Mouse (Mus musculus): Measurements from ENCODE around the gene Yipf3. TPM values are rescaled to one million over a fixed set of nuclear protein-coding genes. Genes with fewer than 3 reads are reported as not detected.
A peak's percentile ranks its signal among the peaks of the same experiment; 100 is the strongest.

Gene Yipf3
- polyA plus RNA-seq, 1 experiment: 143 TPM

DNA sequence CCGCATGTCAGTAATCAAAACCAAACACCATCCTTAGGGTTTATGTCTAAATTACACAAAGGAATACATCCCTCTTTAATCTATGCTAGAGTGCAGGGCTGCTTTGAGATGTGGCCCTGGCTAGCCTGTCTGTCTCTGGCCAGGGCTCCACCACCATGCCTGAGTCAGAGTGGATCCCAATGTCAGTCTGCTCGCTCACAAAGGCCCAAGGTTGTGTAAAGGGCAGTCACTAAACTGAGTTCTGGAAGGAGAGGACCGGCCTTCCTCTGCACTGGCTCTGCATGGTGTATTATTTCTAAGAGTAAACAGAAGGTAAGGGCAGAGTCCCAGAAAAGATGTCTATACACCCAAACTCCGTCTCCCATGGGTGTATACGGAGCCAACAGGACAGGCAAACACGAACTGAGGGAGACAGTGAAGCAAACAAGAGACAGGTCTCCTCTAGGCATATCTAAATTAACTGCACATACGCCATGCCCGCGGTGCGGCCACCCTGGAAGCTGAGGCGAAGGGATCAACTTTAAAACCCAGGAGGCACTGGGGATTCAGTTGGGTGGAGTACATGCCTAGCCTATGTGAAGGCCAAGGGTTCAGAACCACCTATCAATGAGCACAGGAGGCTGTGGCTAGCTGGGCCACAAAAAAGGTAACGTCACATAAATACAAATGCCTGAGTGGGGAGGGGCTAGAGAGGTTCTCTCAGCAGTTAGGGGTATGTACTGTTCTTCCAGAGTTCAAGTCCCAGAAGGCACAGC is 30.3 kb downstream of the Yipf3 start:
- Histone ChIP-seq H3K4me1 (ENCODE audit: control insufficient read depth, insufficient read depth, low read length) (peaks cover 8% of the 10 kb centered on the region), H3K4me3 (ENCODE audit: insufficient read depth, low read length) (no peak overlapping the region), H3K27ac (ENCODE audit: insufficient read depth, low read depth, low read length) (no peak overlapping the region)
- TF ChIP-seq CTCF (IDR thresholded peaks at IDR 0.05; ENCODE audit: low read depth, low read length) (no peak), POLR2A (IDR thresholded peaks at IDR 0.05; ENCODE audit: borderline replicate concordance, low read depth, low read length) (no peak)

DNA sequence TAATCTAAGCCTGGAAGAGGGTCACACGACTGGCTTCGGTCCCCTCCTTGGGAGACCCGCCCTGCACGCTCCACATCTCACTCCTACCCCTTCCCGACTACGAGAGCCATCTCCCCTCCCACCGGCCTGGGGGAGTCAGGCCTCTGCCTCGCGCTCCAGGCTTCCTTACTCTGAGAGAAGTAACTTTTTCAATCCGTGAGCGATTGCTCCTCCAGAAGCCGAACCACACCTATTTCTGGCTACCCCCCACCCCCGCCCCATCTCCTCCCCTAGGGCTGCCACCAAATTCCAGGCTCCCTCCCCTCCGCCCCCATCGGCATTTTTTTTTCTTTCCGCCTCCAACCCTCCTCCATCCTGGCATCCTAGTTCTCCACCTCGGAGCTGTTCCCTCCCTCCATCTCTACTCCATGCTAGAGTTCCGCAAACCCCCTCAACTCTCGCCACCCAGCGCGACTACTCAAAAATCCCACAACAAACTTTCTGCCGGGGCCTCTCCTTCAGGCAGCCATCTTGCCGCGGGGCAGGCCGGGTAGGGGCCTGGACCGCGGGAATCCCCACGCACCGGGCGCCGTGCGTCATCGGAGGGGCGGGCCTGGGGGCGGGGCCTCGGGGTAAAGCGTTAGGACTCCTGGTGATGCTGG is 34.7 kb downstream of the Yipf3 start, which contains the start of gene Tjap1:
Tjap1 (minus strand) TSS at position 544 of the 641 bp plus-strand sequence.
- Histone ChIP-seq H3K4me3 (ENCODE audit: insufficient read depth, low read length) (peak within 1 kb of the TSS; percentile 88), H3K4me1 (ENCODE audit: control insufficient read depth, insufficient read depth, low read length) (peaks cover 12% of the 10 kb centered on the region), H3K27ac (ENCODE audit: insufficient read depth, low read depth, low read length) (peak within 1 kb of the TSS; percentile 71)
- TF ChIP-seq CTCF (IDR thresholded peaks at IDR 0.05; ENCODE audit: low read depth, low read length) (no peak), POLR2A (IDR thresholded peaks at IDR 0.05; ENCODE audit: borderline replicate concordance, low read depth, low read length) (peak; percentile 64; the same call in 1 of the 2 replicates)

DNA sequence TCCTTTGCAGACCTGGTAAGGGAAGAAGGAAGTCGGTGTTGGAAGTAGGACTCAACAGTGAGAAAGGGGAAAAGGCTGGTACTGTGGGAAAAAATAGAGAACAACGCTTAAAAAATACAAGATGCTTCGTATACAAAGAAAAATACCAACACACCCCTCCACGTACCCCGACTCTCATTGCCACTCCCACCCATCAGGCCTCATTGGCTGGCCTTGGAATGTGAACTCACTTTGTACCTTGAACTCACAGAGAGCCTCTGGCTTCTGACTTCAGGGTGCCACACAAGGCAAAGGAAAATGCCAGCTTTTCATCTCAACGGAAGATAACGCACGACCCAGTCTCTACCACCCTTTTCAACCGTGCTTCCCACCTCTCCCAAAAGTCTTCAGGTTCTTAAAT is 35.3 kb downstream of the Yipf3 start:
- H3K27ac ChIP-seq (ENCODE audit: insufficient read depth, low read depth, low read length): no peak overlapping the region
- H3K4me1 ChIP-seq (ENCODE audit: control insufficient read depth, insufficient read depth, low read length): peaks cover 12% of the 10 kb centered on the region
- TF ChIP-seq CTCF (IDR thresholded peaks at IDR 0.05; ENCODE audit: low read depth, low read length) (no peak), POLR2A (IDR thresholded peaks at IDR 0.05; ENCODE audit: borderline replicate concordance, low read depth, low read length) (no peak)
- H3K4me3 ChIP-seq (ENCODE audit: insufficient read depth, low read length): peak overlapping the region; percentile 88

DNA sequence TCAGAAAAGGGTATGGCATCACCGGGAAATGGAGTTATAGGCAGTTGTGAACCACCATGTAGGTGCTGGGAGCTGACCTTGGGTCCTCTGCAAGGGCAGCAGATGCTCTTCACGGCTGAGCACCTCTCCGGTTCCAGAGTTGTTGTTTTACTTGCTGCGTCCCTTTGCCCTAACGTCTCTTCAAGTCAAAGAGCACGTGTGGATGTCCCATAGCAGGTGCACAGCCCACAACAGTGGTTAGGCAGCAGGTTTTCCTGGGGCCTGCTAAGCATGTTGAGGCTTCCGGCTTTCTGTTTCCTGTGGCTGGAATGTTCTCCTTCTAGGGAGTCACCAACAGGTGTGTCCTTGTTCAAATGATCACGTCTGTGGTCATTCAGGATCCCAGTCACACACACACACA is 36.0 kb downstream of the Yipf3 start:
- Histone ChIP-seq H3K4me1 (ENCODE audit: control insufficient read depth, insufficient read depth, low read length) (peaks cover 12% of the 10 kb centered on the region), H3K4me3 (ENCODE audit: insufficient read depth, low read length) (no peak overlapping the region), H3K27ac (ENCODE audit: insufficient read depth, low read depth, low read length) (no peak overlapping the region)
- TF ChIP-seq POLR2A (IDR thresholded peaks at IDR 0.05; ENCODE audit: borderline replicate concordance, low read depth, low read length) (no peak), CTCF (IDR thresholded peaks at IDR 0.05; ENCODE audit: low read depth, low read length) (no peak)

DNA sequence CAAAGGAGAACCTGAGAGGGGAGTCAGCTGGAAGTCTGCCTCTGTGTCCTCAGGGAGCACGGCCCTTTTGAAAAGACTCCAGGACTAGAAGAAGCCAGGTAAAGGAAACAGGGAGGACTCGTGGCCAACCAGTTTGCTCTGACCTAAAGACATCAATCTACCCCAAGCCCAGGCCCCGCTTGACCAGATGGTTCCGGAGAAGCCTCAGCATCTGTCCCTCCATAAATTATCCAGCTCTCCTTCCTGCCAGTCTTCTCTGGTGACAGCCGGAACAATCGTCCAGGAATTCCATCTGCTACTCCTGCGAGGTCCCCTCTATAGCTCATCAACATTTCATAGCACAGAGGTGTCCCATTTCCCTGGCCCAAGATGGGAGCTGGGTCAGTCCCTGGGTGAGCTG is 36.8 kb downstream of the Yipf3 start:
- TF ChIP-seq CTCF (IDR thresholded peaks at IDR 0.05; ENCODE audit: low read depth, low read length) (no peak), POLR2A (IDR thresholded peaks at IDR 0.05; ENCODE audit: borderline replicate concordance, low read depth, low read length) (no peak)
- Histone ChIP-seq H3K4me1 (ENCODE audit: control insufficient read depth, insufficient read depth, low read length) (peaks cover 12% of the 10 kb centered on the region), H3K27ac (ENCODE audit: insufficient read depth, low read depth, low read length) (no peak overlapping the region), H3K4me3 (ENCODE audit: insufficient read depth, low read length) (no peak overlapping the region)

DNA sequence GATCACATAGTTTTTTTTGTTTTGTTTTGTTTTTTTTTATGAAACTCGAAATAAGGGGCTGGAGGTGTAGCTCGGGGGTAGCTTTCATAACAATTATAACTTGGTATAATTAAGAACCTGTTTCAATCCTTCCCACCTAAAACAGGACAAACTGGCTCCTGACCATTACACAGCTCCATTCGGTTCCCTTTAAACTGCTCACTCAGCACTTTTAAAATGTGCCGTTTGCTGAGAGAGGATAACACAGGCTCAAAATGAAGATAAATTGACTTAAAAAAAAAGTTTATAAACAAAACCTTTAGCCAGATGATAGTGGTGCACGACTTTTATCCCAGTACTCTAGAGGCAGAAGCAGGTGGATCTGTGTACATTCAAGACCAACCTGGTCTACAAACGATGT is 37.5 kb downstream of the Yipf3 start:
- no peak overlapping the region for H3K27ac ChIP-seq (ENCODE audit: insufficient read depth, low read depth, low read length)
- TF ChIP-seq POLR2A (IDR thresholded peaks at IDR 0.05; ENCODE audit: borderline replicate concordance, low read depth, low read length): no peak
- TF ChIP-seq CTCF (IDR thresholded peaks at IDR 0.05; ENCODE audit: low read depth, low read length): no peak
- H3K4me1 ChIP-seq (ENCODE audit: control insufficient read depth, insufficient read depth, low read length): peaks cover 12% of the 10 kb centered on the region
- no peak overlapping the region for H3K4me3 ChIP-seq (ENCODE audit: insufficient read depth, low read length)

DNA sequence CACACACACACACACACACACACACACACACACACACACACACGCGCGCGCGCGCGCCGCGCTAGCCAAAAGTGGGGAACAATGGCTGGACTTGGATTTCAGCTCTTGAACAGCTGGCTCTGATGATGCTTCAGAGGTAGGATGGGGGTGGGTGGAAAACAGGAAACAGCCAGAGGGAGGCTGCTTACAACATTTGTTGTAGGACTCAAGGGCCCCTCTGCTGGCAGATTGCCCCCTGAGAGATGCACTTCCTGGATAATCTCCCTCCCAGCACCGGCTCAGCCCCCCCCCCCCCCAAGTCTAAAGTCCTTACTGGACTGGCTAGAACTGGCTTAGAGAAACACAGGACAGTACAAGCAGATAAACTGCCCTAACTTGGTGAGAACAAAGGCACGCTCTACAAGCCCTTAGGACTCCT is 39.8 kb downstream of the Yipf3 start:
- Histone ChIP-seq H3K27ac (ENCODE audit: insufficient read depth, low read depth, low read length) (no peak overlapping the region), H3K4me3 (ENCODE audit: insufficient read depth, low read length) (no peak overlapping the region), H3K4me1 (ENCODE audit: control insufficient read depth, insufficient read depth, low read length) (peaks cover 6% of the 10 kb centered on the region)
- TF ChIP-seq CTCF (IDR thresholded peaks at IDR 0.05; ENCODE audit: low read depth, low read length) (no peak), POLR2A (IDR thresholded peaks at IDR 0.05; ENCODE audit: borderline replicate concordance, low read depth, low read length) (no peak)

DNA sequence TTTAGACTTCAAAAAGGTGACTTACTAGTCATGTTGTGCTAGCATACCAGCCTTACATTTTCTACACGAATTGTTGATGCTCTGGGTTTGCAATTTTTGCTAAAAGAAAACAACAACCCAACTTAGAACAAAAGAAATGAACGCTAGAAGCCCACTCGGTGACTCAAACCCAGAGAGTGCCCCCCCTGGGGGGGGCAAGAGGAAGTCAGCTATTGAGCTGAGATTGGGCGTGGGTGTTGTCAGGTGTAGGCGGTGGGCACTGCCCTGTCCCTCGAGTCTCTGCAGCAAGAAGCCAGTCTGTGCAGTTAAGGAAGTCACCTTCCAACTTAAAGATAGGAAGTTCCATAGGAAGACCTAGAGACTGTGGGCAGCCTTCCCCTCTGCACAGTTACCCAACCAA is 48.7 kb downstream of the Yipf3 start:
- no peak for TF ChIP-seq CTCF (IDR thresholded peaks at IDR 0.05; ENCODE audit: low read depth, low read length)
- no peak for TF ChIP-seq POLR2A (IDR thresholded peaks at IDR 0.05; ENCODE audit: borderline replicate concordance, low read depth, low read length)
- H3K4me3 ChIP-seq (ENCODE audit: insufficient read depth, low read length): no peak overlapping the region
- H3K4me1 ChIP-seq (ENCODE audit: control insufficient read depth, insufficient read depth, low read length): peaks cover 4% of the 10 kb centered on the region
- H3K27ac ChIP-seq (ENCODE audit: insufficient read depth, low read depth, low read length): no peak overlapping the region

DNA sequence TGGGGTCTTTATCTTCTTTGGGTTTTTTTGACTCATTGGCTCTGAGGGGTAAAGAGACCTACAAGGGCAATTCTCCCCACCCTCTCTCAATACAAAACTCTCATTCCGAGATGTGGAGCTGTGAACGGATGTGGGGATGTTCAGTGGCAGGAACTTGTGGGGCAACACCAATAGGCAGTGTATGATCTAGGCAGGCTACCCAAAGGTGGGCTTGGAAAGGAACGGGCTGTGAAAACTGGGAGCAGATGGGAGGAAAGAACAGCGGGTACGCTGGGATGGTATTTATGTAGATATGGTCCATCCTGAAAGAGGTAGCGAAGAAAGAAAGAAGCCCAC is 49.1 kb downstream of the Yipf3 start:
- Histone ChIP-seq H3K27ac (ENCODE audit: insufficient read depth, low read depth, low read length) (no peak overlapping the region), H3K4me3 (ENCODE audit: insufficient read depth, low read length) (peak overlapping the region; percentile 39), H3K4me1 (ENCODE audit: control insufficient read depth, insufficient read depth, low read length) (peaks cover 4% of the 10 kb centered on the region)
- TF ChIP-seq CTCF (IDR thresholded peaks at IDR 0.05; ENCODE audit: low read depth, low read length) (no peak), POLR2A (IDR thresholded peaks at IDR 0.05; ENCODE audit: borderline replicate concordance, low read depth, low read length) (no peak)

Measured in bone marrow macrophage, adult 2 months (primary cell).